Mouse (Mus musculus) heart, embryonic 14.5 days (tissue): Measurements from ENCODE around the gene 5031439G07Rik. TPM values are rescaled to one million over a fixed set of nuclear protein-coding genes. Genes with fewer than 3 reads are reported as not detected.
A peak's percentile ranks its signal among the peaks of the same experiment; 100 is the strongest.

Source experiments
- ATAC-seq: fragments of 200-750 bp; cut with Nextera tagmentation; 2 replicates; pipeline ENCODE4 v1.8.0; 2017; ENCODE audit warnings: low read depth, moderate TSS enrichment; ENCODE audit not compliant: insufficient number of reproducible peaks, insufficient read depth, low FRiP score
- H3K27ac ChIP-seq, 2 experiments: fragments of 200-500 bp in 1 of 2; fragments of 300-500 bp in 1 of 2; sonication (generic) in 1 of 2; replicated peaks in 1 of 2; 2 replicates each; pipeline ENCODE4 v1.5.1; 2012 to 2014; ENCODE audit warnings: low read depth in 2 of 2, low read length in 2 of 2, control low read depth in 1 of 2, mild to moderate bottlenecking in 1 of 2, mixed read lengths in 1 of 2; ENCODE audit not compliant: control insufficient read depth in 1 of 2, insufficient read depth in 1 of 2
- H3K27me3 ChIP-seq: fragments of 300-500 bp; sonication (generic); 2 replicates; pipeline ENCODE4 v1.6.1; 2014; ENCODE audit warnings: mild to moderate bottlenecking, low read length, control low read depth; ENCODE audit not compliant: control insufficient read depth, insufficient read depth
- H3K36me3 ChIP-seq: fragments of 300-500 bp; sonication (generic); 2 replicates; pipeline ENCODE4 v1.6.1; 2014; ENCODE audit warnings: mild to moderate bottlenecking, control low read depth, low read length, mixed read lengths; ENCODE audit not compliant: control insufficient read depth, insufficient read depth
- H3K4me1 ChIP-seq, 2 experiments: fragments of 200-500 bp in 1 of 2; fragments of 300-500 bp in 1 of 2; sonication (generic) in 1 of 2; 2 replicates each; pipeline ENCODE4 v1.6.1; 2012 to 2014; ENCODE audit warnings: low read length in 2 of 2, control low read depth in 1 of 2, mixed read lengths in 1 of 2; ENCODE audit not compliant: control insufficient read depth in 2 of 2, insufficient read depth in 2 of 2
- H3K4me2 ChIP-seq: fragments of 300-500 bp; sonication (generic); 2 replicates; pipeline ENCODE4 v1.6.1; 2014; ENCODE audit warnings: mild to moderate bottlenecking, low read length
- H3K4me3 ChIP-seq, 2 experiments: fragments of 200-500 bp in 1 of 2; fragments of 300-500 bp in 1 of 2; sonication (generic) in 1 of 2; 2 replicates each; pipeline ENCODE4 v1.5.1; 2012 to 2014; ENCODE audit warnings: low read length in 2 of 2, mild to moderate bottlenecking in 2 of 2, control low read depth in 1 of 2, low read depth in 1 of 2, moderate library complexity in 1 of 2; ENCODE audit not compliant: control insufficient read depth in 1 of 2, insufficient read depth in 1 of 2
- H3K9ac ChIP-seq: fragments of 300-500 bp; sonication (generic); 2 replicates; pipeline ENCODE4 v1.6.1; 2014; ENCODE audit warnings: mild to moderate bottlenecking, low read length
- H3K9me3 ChIP-seq: fragments of 300-500 bp; sonication (generic); 2 replicates; pipeline ENCODE4 v1.6.1; 2016; ENCODE audit warnings: low read length, control low read depth; ENCODE audit not compliant: control insufficient read depth
- WGBS: fragments of 180-500 bp; shearing (Covaris S2); extraction: QIAGEN DNeasy Blood & Tissue Kit; methylation state at CpG from one replicate; pipeline ENCODE4 v1.1.7; 2014; 5-methylcytosine and 5-hydroxymethylcytosine counted together
- polyA plus RNA-seq: library from polyadenylated mRNA; unstranded; fragments of >200 nt; fragmentation: Nextera tagmentation; extraction: Ambion mirVana; gene quantifications from 2 replicates; pipeline ENCODE4 v1.2.1, GENCODE M21; 2014

The 5031439G07Rik gene
- polyA plus RNA-seq, 1 experiment from 2014 or later = 9.9 TPM

DNA sequence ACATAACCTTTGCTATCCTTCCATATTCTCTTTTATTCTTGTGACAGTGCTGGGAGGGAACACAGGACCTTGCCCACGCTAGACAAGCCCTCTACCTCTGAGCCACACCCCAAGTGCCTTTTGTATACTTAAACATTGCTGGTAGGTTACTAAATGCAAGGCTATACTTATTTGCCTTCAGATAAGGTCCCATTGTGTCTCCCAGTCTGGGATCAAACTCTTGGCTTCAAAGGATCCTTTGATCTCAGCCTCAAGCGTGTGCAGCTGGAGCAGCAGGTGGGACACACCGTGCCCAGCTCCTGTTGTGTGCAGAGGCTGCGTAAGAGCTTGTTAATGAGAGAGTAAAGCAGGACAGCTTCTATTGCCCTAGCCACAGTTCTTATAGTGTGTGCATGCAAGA, 39.4 kb upstream of the 5031439G07Rik start:
- H3K4me2 ChIP-seq = no peak overlapping the region
- H3K27ac ChIP-seq = no peak overlapping the region
- 60% methylated on average over 4 of the region's 4 CpGs for WGBS
- no peak overlapping the region for H3K9ac ChIP-seq
- ATAC-seq = no peak
- no peaks in the 10 kb centered on the region for H3K4me1 ChIP-seq
- H3K9me3 ChIP-seq = 0 out of 2 replicates have a peak, but pooled peaks cover 3% of the 10 kb centered on the region
- H3K4me3 ChIP-seq = no peak overlapping the region
- H3K36me3 ChIP-seq = no peaks in the 10 kb centered on the region
- H3K27me3 ChIP-seq = no peaks in the 10 kb centered on the region

DNA sequence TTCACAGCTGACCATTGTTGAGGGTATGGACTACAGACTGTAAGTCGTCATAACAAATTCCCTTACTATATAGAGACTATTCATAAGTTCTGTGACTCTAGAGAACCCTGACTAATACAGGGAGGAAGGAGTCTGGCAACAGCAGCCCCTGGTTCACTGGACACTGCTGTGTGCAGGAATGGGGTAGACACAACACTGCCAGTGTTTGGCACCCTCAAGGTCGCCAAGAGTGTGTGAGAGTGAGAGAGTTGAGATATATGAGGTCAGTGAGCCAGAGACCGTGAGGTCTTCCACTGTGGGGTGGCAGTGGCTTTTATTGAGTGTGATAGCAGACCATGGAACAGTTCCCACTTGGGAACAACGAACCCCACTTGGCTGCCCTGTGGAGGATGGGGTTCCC, 37.8 kb upstream of the 5031439G07Rik start:
- no peaks in the 10 kb centered on the region for H3K4me1 ChIP-seq
- H3K27me3 ChIP-seq = no peaks in the 10 kb centered on the region
- no peak overlapping the region for H3K9ac ChIP-seq
- no peak overlapping the region for H3K4me3 ChIP-seq
- H3K9me3 ChIP-seq = no peaks in the 10 kb centered on the region
- no peak overlapping the region for H3K27ac ChIP-seq
- no peak overlapping the region for H3K4me2 ChIP-seq
- WGBS = 70% methylated on average over 4 of the region's 4 CpGs
- H3K36me3 ChIP-seq = no peaks in the 10 kb centered on the region
- ATAC-seq = no peak

DNA sequence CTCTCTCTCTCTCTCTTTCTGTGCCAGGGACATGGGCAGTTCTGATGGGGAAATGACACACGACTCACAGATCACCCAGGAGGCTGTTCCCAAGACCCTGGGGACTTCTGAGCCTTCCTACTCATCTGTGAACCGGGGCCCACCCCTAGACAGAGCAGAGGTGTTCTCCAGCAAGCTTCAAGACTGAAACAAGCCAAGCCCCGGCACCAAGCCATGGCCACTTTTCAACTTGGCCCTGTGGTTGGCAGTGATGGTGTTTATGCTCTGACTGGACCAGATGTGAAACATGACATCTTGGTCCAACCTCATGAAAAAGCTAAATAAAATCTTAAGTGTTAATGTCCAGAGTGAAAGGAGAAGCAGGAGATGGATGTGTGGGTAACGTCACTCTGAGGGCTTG, 33.9 kb upstream of the 5031439G07Rik start:
- Histone ChIP-seq H3K4me3 (no peak overlapping the region), H3K36me3 (no peaks in the 10 kb centered on the region), H3K4me1 (no peaks in the 10 kb centered on the region), H3K9ac (no peak overlapping the region), H3K27ac (no peak overlapping the region), H3K9me3 (no peaks in the 10 kb centered on the region), H3K4me2 (no peak overlapping the region), H3K27me3 (no peaks in the 10 kb centered on the region; the same call in 1 of the 2 replicates)
- ATAC-seq = no peak
- WGBS = 68% methylated on average over 4 of the region's 4 CpGs

DNA sequence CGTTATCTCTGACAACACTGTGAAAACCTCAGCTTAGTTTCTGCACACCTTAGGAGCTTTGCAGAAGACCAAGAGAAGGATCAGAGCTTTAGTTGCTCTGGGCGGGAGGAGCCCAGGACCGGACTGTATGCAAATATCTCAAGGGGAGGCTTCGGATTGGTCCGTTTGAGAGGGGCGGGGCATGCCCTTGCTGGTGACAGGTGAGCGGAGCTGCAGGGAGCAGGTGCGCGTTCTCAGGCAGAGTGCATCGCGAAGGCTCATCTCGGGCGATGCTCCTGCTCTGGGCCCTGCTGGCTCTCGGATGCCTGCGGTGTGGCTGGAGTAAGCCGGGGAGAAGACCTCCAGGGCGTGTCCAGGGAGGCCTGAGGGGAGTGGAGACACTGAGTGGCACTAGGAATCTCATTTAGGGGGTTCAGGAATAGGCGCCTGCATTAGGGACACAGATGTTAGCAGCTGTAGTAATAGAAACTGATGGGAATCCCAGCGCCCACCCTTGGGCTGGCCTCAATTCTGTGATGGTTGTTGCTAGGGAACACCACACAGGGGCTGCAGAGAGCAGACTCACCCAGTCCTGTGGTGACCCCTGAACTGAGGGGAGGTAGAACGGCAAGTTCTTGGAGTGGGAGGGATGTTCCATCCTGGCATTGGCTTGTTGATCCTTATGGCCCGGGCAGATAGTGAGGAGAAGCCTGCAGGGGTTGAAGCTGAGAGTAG, 28.8 kb upstream of the 5031439G07Rik start, which contains the start of gene Upk3a:
Gene Upk3a, plus strand, starts transcription at position 191 of the 714 bp plus-strand sequence.
- H3K36me3 ChIP-seq = no peaks in the 10 kb centered on the region
- no peak within 1 kb of the TSS for H3K9ac ChIP-seq
- peaks cover 11 to 19% of the 10 kb centered on the region in 2 experiments for H3K4me1 ChIP-seq
- ATAC-seq = no peak
- no peaks in the 10 kb centered on the region for H3K9me3 ChIP-seq
- H3K27ac ChIP-seq = no peak within 1 kb of the TSS
- 9% methylated on average over 21 of the region's 21 CpGs for WGBS
- peaks cover 7% of the 10 kb centered on the region; the same call in 1 of the 2 replicates for H3K27me3 ChIP-seq
- H3K4me3 ChIP-seq = no peak within 1 kb of the TSS
- no peak within 1 kb of the TSS for H3K4me2 ChIP-seq

DNA sequence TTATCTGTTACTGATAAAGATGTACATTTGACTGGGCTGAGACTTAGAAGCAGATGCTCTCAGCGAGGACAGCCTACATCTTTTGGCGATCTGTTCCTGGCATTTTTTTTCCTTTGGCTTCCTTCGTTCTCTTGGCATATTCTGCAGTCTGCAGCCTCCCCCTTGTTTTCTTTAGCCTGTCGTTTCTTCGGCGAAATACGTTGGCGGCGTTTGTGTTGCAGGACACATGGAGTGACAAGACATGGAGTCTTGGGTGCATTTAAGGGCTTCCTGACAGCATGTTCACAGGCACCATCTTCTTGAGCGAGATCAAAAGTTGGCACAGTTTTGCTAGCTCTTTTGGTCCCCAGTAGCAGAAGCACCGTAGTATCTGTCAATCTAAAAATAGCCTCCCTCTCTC, 27.4 kb upstream of the 5031439G07Rik start:
- Histone ChIP-seq H3K4me3 (no peak overlapping the region), H3K27ac (no peak overlapping the region), H3K9ac (no peak overlapping the region), H3K36me3 (no peaks in the 10 kb centered on the region), H3K4me2 (no peak overlapping the region), H3K27me3 (peaks cover 7% of the 10 kb centered on the region; the same call in 1 of the 2 replicates), H3K4me1 (peaks cover 15 to 24% of the 10 kb centered on the region in 2 experiments), H3K9me3 (no peaks in the 10 kb centered on the region)
- 52% methylated on average over 11 of the region's 11 CpGs for WGBS
- ATAC-seq = no peak

DNA sequence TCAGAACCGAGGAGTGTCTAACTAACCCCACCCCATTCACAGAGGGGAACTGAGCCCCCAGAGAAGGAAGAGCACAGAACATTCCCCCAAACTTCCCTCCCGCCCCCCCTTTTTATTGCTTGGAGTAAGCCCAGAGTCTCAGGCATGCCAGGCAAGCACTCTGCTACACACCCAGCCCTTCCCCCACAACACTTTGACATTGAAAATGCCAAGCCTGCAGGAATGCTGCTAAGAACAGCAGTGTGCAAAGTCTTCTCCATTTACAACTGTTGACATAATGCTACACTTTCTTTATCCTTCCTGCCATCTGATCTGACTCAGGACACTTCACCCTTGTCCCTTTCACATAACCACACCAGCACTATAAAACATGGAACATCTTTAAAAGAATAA, 24.3 kb upstream of the 5031439G07Rik start:
- Histone ChIP-seq H3K36me3 (no peaks in the 10 kb centered on the region), H3K4me2 (peak overlapping the region; percentile 43), H3K27me3 (peaks cover 7% of the 10 kb centered on the region; the same call in 1 of the 2 replicates), H3K27ac (no peak overlapping the region), H3K9me3 (no peaks in the 10 kb centered on the region), H3K9ac (no peak overlapping the region), H3K4me1 (peaks cover 18 to 24% of the 10 kb centered on the region in 2 experiments), H3K4me3 (no peak overlapping the region)
- WGBS = 25% methylated on average over 2 of the region's 2 CpGs
- no peak for ATAC-seq

DNA sequence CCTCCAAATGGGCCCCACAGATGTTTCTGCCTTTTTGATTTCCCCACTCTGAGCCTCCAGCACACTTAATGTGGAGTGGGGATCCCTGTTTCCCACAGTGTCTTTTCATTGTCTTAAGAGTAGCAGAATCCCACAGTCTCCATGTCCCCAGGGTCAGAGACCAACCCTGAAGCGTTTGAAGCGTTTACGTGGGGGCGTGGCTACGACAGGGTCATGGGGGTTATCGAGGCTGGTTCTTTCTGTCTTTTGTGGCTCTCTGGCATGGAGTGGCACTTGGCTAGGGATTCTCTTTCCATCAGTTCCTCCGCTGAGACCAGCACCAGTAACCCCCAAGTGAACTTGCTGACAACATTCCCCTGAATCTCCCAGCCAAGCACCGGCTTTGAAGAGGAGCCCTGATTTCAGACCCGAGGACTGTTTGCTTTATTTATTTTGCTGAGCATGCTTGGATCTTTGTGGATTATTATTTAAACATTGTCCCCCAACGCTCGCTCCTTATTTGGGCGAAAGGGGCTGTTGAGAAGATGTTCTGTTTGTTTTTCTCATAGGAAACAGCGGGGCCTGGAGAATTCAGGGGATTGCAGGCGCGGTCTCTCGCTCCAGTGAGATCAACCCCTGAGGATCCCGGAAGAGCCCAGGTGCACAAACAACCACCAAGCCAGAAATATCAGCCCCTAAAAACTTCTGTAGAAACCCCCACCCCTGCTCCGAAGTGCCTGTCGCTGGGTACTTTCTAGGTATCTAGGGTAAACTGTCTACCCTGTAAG, 23.7 kb upstream of the 5031439G07Rik start:
- 0 out of 2 replicates have a peak, but pooled peaks cover 7% of the 10 kb centered on the region for H3K27me3 ChIP-seq
- peak overlapping the region; percentile 43 for H3K4me2 ChIP-seq
- H3K27ac ChIP-seq = 0 out of 4 replicates have a peak overlapping the region, but pooled peaks of 1 of the 2 experiments have one; percentile 33
- ATAC-seq = no peak
- 29% methylated on average over 19 of the region's 19 CpGs for WGBS
- H3K36me3 ChIP-seq = no peaks in the 10 kb centered on the region
- no peaks in the 10 kb centered on the region for H3K9me3 ChIP-seq
- H3K4me1 ChIP-seq = peaks cover 18 to 24% of the 10 kb centered on the region in 2 experiments
- H3K9ac ChIP-seq = 0 out of 2 replicates have a peak overlapping the region, but pooled peaks have one; percentile 31
- H3K4me3 ChIP-seq = no peak overlapping the region
